Mouse (Mus musculus) heart, embryonic 15.5 days (tissue): ENCODE data around the gene Abat. TPM values are rescaled to one million over a fixed set of nuclear protein-coding genes. Genes with fewer than 3 reads are reported as not detected.
A peak's percentile ranks its signal among the peaks of the same experiment; 100 is the strongest.

Experiments
- ATAC-seq: fragments of 200-750 bp; cut with Nextera tagmentation; replicated peaks from 2 replicates; pipeline ENCODE4 v1.8.0; 2017; ENCODE audit warnings: low read depth, moderate TSS enrichment; ENCODE audit not compliant: insufficient number of reproducible peaks, insufficient read depth, low FRiP score
- H3K27ac ChIP-seq: fragments of 300-500 bp; sonication (generic); 2 replicates; pipeline ENCODE4 v1.5.1; 2015; ENCODE audit warnings: mild to moderate bottlenecking, inconsistent platforms
- H3K27me3 ChIP-seq: fragments of 300-500 bp; sonication (generic); 2 replicates; pipeline ENCODE4 v1.6.1; 2015; ENCODE audit warnings: inconsistent platforms
- H3K36me3 ChIP-seq: fragments of 300-500 bp; sonication (generic); 2 replicates; pipeline ENCODE4 v1.6.1; 2015; ENCODE audit warnings: mild to moderate bottlenecking, inconsistent platforms
- H3K4me1 ChIP-seq: fragments of 300-500 bp; sonication (generic); replicated peaks from 2 replicates; pipeline ENCODE4 v1.6.1; 2015; ENCODE audit warnings: inconsistent platforms
- H3K4me2 ChIP-seq: fragments of 300-500 bp; sonication (generic); 2 replicates; pipeline ENCODE4 v1.6.1; 2015; ENCODE audit warnings: inconsistent platforms, mild to moderate bottlenecking, moderate library complexity
- H3K4me3 ChIP-seq: fragments of 300-500 bp; sonication (generic); 2 replicates; pipeline ENCODE4 v1.5.1; 2015; ENCODE audit warnings: mild to moderate bottlenecking, inconsistent platforms
- H3K9ac ChIP-seq: fragments of 300-500 bp; sonication (generic); 2 replicates; pipeline ENCODE4 v1.6.1; 2015; ENCODE audit warnings: mild to moderate bottlenecking, inconsistent platforms
- H3K9me3 ChIP-seq: fragments of 300-500 bp; sonication (generic); replicated peaks from 2 replicates; pipeline ENCODE4 v1.6.1; 2016; ENCODE audit warnings: inconsistent platforms
- WGBS: fragments of 180-500 bp; shearing (Covaris S2); methylation state at CpG from one replicate; pipeline ENCODE4 v1.1.7; 2015; ENCODE audit warnings: mixed read lengths; 5-methylcytosine and 5-hydroxymethylcytosine counted together
- polyA plus RNA-seq: library from polyadenylated mRNA; unstranded; fragments of >200 nt; fragmentation: Nextera tagmentation; extraction: Ambion mirVana; gene quantifications from 2 replicates; pipeline ENCODE4 v1.2.1, GENCODE M21; 2015

Gene Abat
- polyA plus RNA-seq, 1 experiment from 2014 or later: 25.7 TPM

- 2% methylated on average over 5 of the region's 5 CpGs for WGBS
- Histone ChIP-seq H3K27me3 (no peaks in the 10 kb centered on the region; the same call in 1 of the 2 replicates), H3K4me2 (peak overlapping the region; percentile 92), H3K9me3 (no peaks in the 10 kb centered on the region), H3K27ac (no peak overlapping the region), H3K4me3 (peak overlapping the region; percentile 63), H3K9ac (peak overlapping the region; percentile 12; the same call in 1 of the 2 replicates), H3K36me3 (no peaks in the 10 kb centered on the region), H3K4me1 (peaks cover 25% of the 10 kb centered on the region)
- ATAC-seq: no peak
These were observed 399 bp upstream of the Abat start for GRCm38 (mm10) chr16:8512830-8513229.

- no peaks in the 10 kb centered on the region for H3K9me3 ChIP-seq
- H3K27me3 ChIP-seq: no peaks in the 10 kb centered on the region; the same call in 1 of the 2 replicates
- H3K36me3 ChIP-seq: no peaks in the 10 kb centered on the region
- peak overlapping the region; percentile 92 for H3K4me2 ChIP-seq
- H3K4me1 ChIP-seq: peaks cover 29% of the 10 kb centered on the region
- H3K9ac ChIP-seq: peak overlapping the region; percentile 34
- 7% methylated on average over 4 of the region's 4 CpGs for WGBS
- H3K27ac ChIP-seq: peak overlapping the region; percentile 69
- ATAC-seq: peak; percentile 61
- peak overlapping the region; percentile 63 for H3K4me3 ChIP-seq
These were observed 951 bp downstream of the Abat start for GRCm38 (mm10) chr16:8514180-8514579.

- Histone ChIP-seq H3K4me3 (no peak overlapping the region), H3K27ac (no peak overlapping the region), H3K4me1 (peaks cover 36% of the 10 kb centered on the region), H3K4me2 (no peak overlapping the region), H3K9ac (no peak overlapping the region), H3K9me3 (no peaks in the 10 kb centered on the region), H3K27me3 (no peaks in the 10 kb centered on the region), H3K36me3 (no peaks in the 10 kb centered on the region)
- no peak for ATAC-seq
- 89% methylated on average over 5 of the region's 5 CpGs for WGBS
These were observed 7.3 kb downstream of the Abat start for GRCm38 (mm10) chr16:8520525-8520924.

GRCm38 (mm10) chr16:8521322-8521721 is 8.1 kb downstream of the Abat start:
- Histone ChIP-seq H3K36me3 (no peaks in the 10 kb centered on the region), H3K9ac (no peak overlapping the region), H3K27ac (no peak overlapping the region), H3K4me1 (peaks cover 40% of the 10 kb centered on the region), H3K4me2 (no peak overlapping the region), H3K27me3 (no peaks in the 10 kb centered on the region), H3K9me3 (no peaks in the 10 kb centered on the region), H3K4me3 (no peak overlapping the region)
- no peak for ATAC-seq
- WGBS: 60% methylated on average over 4 of the region's 4 CpGs

GRCm38 (mm10) chr16:8523480-8524144 is 10.4 kb downstream of the Abat start:
- peaks cover 36% of the 10 kb centered on the region for H3K4me1 ChIP-seq
- 12% methylated on average over 11 of the region's 11 CpGs for WGBS
- no peaks in the 10 kb centered on the region for H3K27me3 ChIP-seq
- H3K9me3 ChIP-seq: no peaks in the 10 kb centered on the region
- no peaks in the 10 kb centered on the region for H3K36me3 ChIP-seq
- H3K4me2 ChIP-seq: peak overlapping the region; percentile 38
- peak; percentile 82 for ATAC-seq
- 0 out of 2 replicates have a peak overlapping the region, but pooled peaks have one; percentile 8 for H3K9ac ChIP-seq
- peak overlapping the region; percentile 81 for H3K27ac ChIP-seq
- no peak overlapping the region for H3K4me3 ChIP-seq

- H3K9ac ChIP-seq: 0 out of 2 replicates have a peak overlapping the region, but pooled peaks have one; percentile 8
- 55% methylated on average over 16 of the region's 16 CpGs for WGBS
- peak overlapping the region; percentile 81 for H3K27ac ChIP-seq
- ATAC-seq: no peak
- peak overlapping the region; percentile 38 for H3K4me2 ChIP-seq
- H3K4me3 ChIP-seq: no peak overlapping the region
- no peaks in the 10 kb centered on the region for H3K27me3 ChIP-seq
- no peaks in the 10 kb centered on the region for H3K9me3 ChIP-seq
- H3K4me1 ChIP-seq: peaks cover 36% of the 10 kb centered on the region
- H3K36me3 ChIP-seq: no peaks in the 10 kb centered on the region
These were observed 11.1 kb downstream of the Abat start for GRCm38 (mm10) chr16:8524163-8524847.

GRCm38 (mm10) chr16:8525293-8525692 is 12.1 kb downstream of the Abat start:
- no peak overlapping the region for H3K9ac ChIP-seq
- no peak overlapping the region for H3K4me3 ChIP-seq
- 63% methylated on average over 3 of the region's 3 CpGs for WGBS
- no peaks in the 10 kb centered on the region for H3K9me3 ChIP-seq
- ATAC-seq: no peak
- H3K4me2 ChIP-seq: no peak overlapping the region
- peaks cover 36% of the 10 kb centered on the region for H3K4me1 ChIP-seq
- no peaks in the 10 kb centered on the region for H3K36me3 ChIP-seq
- H3K27me3 ChIP-seq: no peaks in the 10 kb centered on the region
- H3K27ac ChIP-seq: no peak overlapping the region

- H3K36me3 ChIP-seq: no peaks in the 10 kb centered on the region
These were observed 12.6 kb downstream of the Abat start for GRCm38 (mm10) chr16:8525877-8526276.

GRCm38 (mm10) chr16:8529389-8529788 is 16.2 kb downstream of the Abat start:
- ATAC-seq: no peak

More at GRCm38 (mm10) chr16:8525877-8526276, 12.6 kb downstream of the Abat start:
- Histone ChIP-seq H3K9ac (no peak overlapping the region), H3K27me3 (no peaks in the 10 kb centered on the region), H3K4me2 (no peak overlapping the region), H3K27ac (no peak overlapping the region), H3K4me3 (no peak overlapping the region), H3K4me1 (peaks cover 36% of the 10 kb centered on the region), H3K9me3 (no peaks in the 10 kb centered on the region)
- WGBS: 36% methylated on average over 7 of the region's 7 CpGs
- no peak for ATAC-seq

GRCm38 (mm10) chr16:8530018-8530417 is 16.8 kb downstream of the Abat start:
- Histone ChIP-seq H3K36me3 (no peaks in the 10 kb centered on the region), H3K27me3 (no peaks in the 10 kb centered on the region), H3K4me2 (no peak overlapping the region), H3K9ac (no peak overlapping the region), H3K9me3 (no peaks in the 10 kb centered on the region), H3K4me3 (no peak overlapping the region), H3K4me1 (peaks cover 12% of the 10 kb centered on the region), H3K27ac (no peak overlapping the region)
- no peak for ATAC-seq
- WGBS: 69% methylated on average over 14 of the region's 14 CpGs

More at GRCm38 (mm10) chr16:8529389-8529788, 16.2 kb downstream of the Abat start:
- Histone ChIP-seq H3K36me3 (no peaks in the 10 kb centered on the region), H3K4me1 (peaks cover 18% of the 10 kb centered on the region), H3K27ac (no peak overlapping the region), H3K27me3 (no peaks in the 10 kb centered on the region), H3K4me2 (no peak overlapping the region), H3K9me3 (no peaks in the 10 kb centered on the region), H3K4me3 (no peak overlapping the region), H3K9ac (no peak overlapping the region)
- 93% methylated on average over 1 of the region's 1 CpGs for WGBS

GRCm38 (mm10) chr16:8532461-8532860 is 19.2 kb downstream of the Abat start:
- Histone ChIP-seq H3K4me1 (no peaks in the 10 kb centered on the region), H3K9me3 (no peaks in the 10 kb centered on the region), H3K4me2 (no peak overlapping the region), H3K9ac (no peak overlapping the region), H3K4me3 (no peak overlapping the region), H3K27me3 (no peaks in the 10 kb centered on the region), H3K36me3 (no peaks in the 10 kb centered on the region), H3K27ac (no peak overlapping the region)
- no peak for ATAC-seq
- 83% methylated on average over 9 of the region's 9 CpGs for WGBS
